Mouse (Mus musculus) heart, embryonic 13.5 days (tissue): Measurements from ENCODE around the gene Hmgb2. TPM values are rescaled to one million over a fixed set of nuclear protein-coding genes. Genes with fewer than 3 reads are reported as not detected.

Source experiments
- ATAC-seq: fragments of 200-750 bp; cut with Nextera tagmentation; 2 replicates; pipeline ENCODE4 v1.8.0; 2017; ENCODE audit warnings: moderate TSS enrichment; ENCODE audit not compliant: insufficient number of reproducible peaks, low FRiP score, low TSS enrichment; ENCODE audit errors: extremely low read depth
- H3K27ac ChIP-seq: fragments of 300-500 bp; sonication (generic); replicated peaks from 2 replicates; pipeline ENCODE4 v1.5.1; 2015; ENCODE audit warnings: moderate library complexity, mild to moderate bottlenecking, inconsistent platforms
- H3K27me3 ChIP-seq: fragments of 300-500 bp; sonication (generic); replicated peaks from 2 replicates; pipeline ENCODE4 v1.6.1; 2015; ENCODE audit warnings: mild to moderate bottlenecking, inconsistent platforms
- H3K36me3 ChIP-seq: fragments of 300-500 bp; sonication (generic); 2 replicates; pipeline ENCODE4 v1.6.1; 2015; ENCODE audit warnings: mild to moderate bottlenecking, inconsistent platforms
- H3K4me1 ChIP-seq: fragments of 300-500 bp; sonication (generic); 2 replicates; pipeline ENCODE4 v1.6.1; 2015; ENCODE audit warnings: inconsistent platforms
- H3K4me2 ChIP-seq: fragments of 300-500 bp; sonication (generic); 2 replicates; pipeline ENCODE4 v1.6.1; 2015; ENCODE audit warnings: inconsistent platforms, mild to moderate bottlenecking, moderate library complexity
- H3K4me3 ChIP-seq: fragments of 300-500 bp; sonication (generic); 2 replicates; pipeline ENCODE4 v1.5.1; 2015; ENCODE audit warnings: moderate library complexity, mild to moderate bottlenecking, inconsistent platforms
- H3K9ac ChIP-seq: fragments of 300-500 bp; sonication (generic); 2 replicates; pipeline ENCODE4 v1.6.1; 2015; ENCODE audit warnings: inconsistent platforms, mild to moderate bottlenecking, moderate library complexity
- H3K9me3 ChIP-seq: fragments of 300-500 bp; sonication (generic); 2 replicates; pipeline ENCODE4 v1.6.1; 2016; ENCODE audit warnings: inconsistent platforms
- WGBS: fragments of 180-500 bp; shearing (Covaris S2); methylation state at CpG from one replicate; pipeline ENCODE4 v1.1.7; 2015; ENCODE audit warnings: mixed read lengths; 5-methylcytosine and 5-hydroxymethylcytosine counted together
- polyA plus RNA-seq: library from polyadenylated mRNA; unstranded; fragments of >200 nt; fragmentation: Nextera tagmentation; extraction: Ambion mirVana; gene quantifications from 2 replicates; pipeline ENCODE4 v1.2.1, GENCODE M21; 2015

Hmgb2 gene
- polyA plus RNA-seq: 221 and 261 TPM in 2 replicates

- peak within 1 kb of the TSS; percentile 100 for H3K9ac ChIP-seq
- H3K9me3 ChIP-seq: no peaks in the 10 kb centered on the region
- peak within 1 kb of the TSS; percentile 96 for H3K4me3 ChIP-seq
- peaks cover 29% of the 10 kb centered on the region for H3K36me3 ChIP-seq
- H3K4me1 ChIP-seq: peaks cover 18% of the 10 kb centered on the region
- peak; percentile 100 for ATAC-seq
- WGBS: 2% methylated on average over 63 of the region's 63 CpGs
- H3K27ac ChIP-seq: peak within 1 kb of the TSS; percentile 100
- no peaks in the 10 kb centered on the region for H3K27me3 ChIP-seq
- peak within 1 kb of the TSS; percentile 97 for H3K4me2 ChIP-seq
Observed at GRCm38 (mm10) chr8:57511316-57512118, at the start of gene Hmgb2. Hmgb2 (plus strand) TSS chr8:57511907.

GRCm38 (mm10) chr8:57462839-57463238 lies 48.9 kb upstream of the Hmgb2 start:
- ATAC-seq: no peak
- H3K4me2 ChIP-seq: no peak overlapping the region
- no peak overlapping the region for H3K9ac ChIP-seq
- 38% methylated on average over 1 of the region's 1 CpGs for WGBS
- H3K9me3 ChIP-seq: no peaks in the 10 kb centered on the region
- H3K36me3 ChIP-seq: no peaks in the 10 kb centered on the region
- no peaks in the 10 kb centered on the region for H3K27me3 ChIP-seq
- H3K27ac ChIP-seq: no peak overlapping the region
- peaks cover 6% of the 10 kb centered on the region for H3K4me1 ChIP-seq
- H3K4me3 ChIP-seq: no peak overlapping the region

- 78% methylated on average over 3 of the region's 3 CpGs for WGBS
- Histone ChIP-seq H3K4me1 (peaks cover 12% of the 10 kb centered on the region), H3K4me2 (no peak overlapping the region), H3K4me3 (no peak overlapping the region), H3K36me3 (no peaks in the 10 kb centered on the region), H3K9ac (no peak overlapping the region), H3K27me3 (no peaks in the 10 kb centered on the region), H3K27ac (no peak overlapping the region), H3K9me3 (no peaks in the 10 kb centered on the region)
- ATAC-seq: no peak
Observed at GRCm38 (mm10) chr8:57463757-57464156, 48.0 kb upstream of the Hmgb2 start.

- H3K4me3 ChIP-seq: no peak overlapping the region
- peak overlapping the region; percentile 84 for H3K27ac ChIP-seq
- H3K4me1 ChIP-seq: peaks cover 25% of the 10 kb centered on the region
- no peaks in the 10 kb centered on the region for H3K27me3 ChIP-seq
- H3K9ac ChIP-seq: no peak overlapping the region
- WGBS: 9% methylated on average over 5 of the region's 5 CpGs
- no peaks in the 10 kb centered on the region for H3K9me3 ChIP-seq
- H3K36me3 ChIP-seq: no peaks in the 10 kb centered on the region
- H3K4me2 ChIP-seq: no peak overlapping the region
- ATAC-seq: peak; percentile 88
Observed at GRCm38 (mm10) chr8:57468624-57469023, 43.1 kb upstream of the Hmgb2 start.

- no peak overlapping the region for H3K9ac ChIP-seq
- no peaks in the 10 kb centered on the region for H3K36me3 ChIP-seq
Observed at GRCm38 (mm10) chr8:57470863-57471262, 40.8 kb upstream of the Hmgb2 start.

GRCm38 (mm10) chr8:57473751-57474150 lies 38.0 kb upstream of the Hmgb2 start:
- Histone ChIP-seq H3K27ac (no peak overlapping the region), H3K36me3 (no peaks in the 10 kb centered on the region), H3K4me3 (no peak overlapping the region), H3K4me1 (peaks cover 30% of the 10 kb centered on the region), H3K27me3 (no peaks in the 10 kb centered on the region), H3K9ac (no peak overlapping the region), H3K4me2 (no peak overlapping the region), H3K9me3 (no peaks in the 10 kb centered on the region)
- WGBS: 65% methylated on average over 6 of the region's 6 CpGs
- no peak for ATAC-seq

More at GRCm38 (mm10) chr8:57470863-57471262, 40.8 kb upstream of the Hmgb2 start:
- no peak for ATAC-seq
- Histone ChIP-seq H3K4me2 (no peak overlapping the region), H3K27me3 (no peaks in the 10 kb centered on the region), H3K27ac (0 out of 2 replicates have a peak overlapping the region, but pooled peaks have one; percentile 6), H3K4me1 (peaks cover 25% of the 10 kb centered on the region), H3K4me3 (no peak overlapping the region), H3K9me3 (no peaks in the 10 kb centered on the region)
- 94% methylated on average over 5 of the region's 5 CpGs for WGBS

- 41% methylated on average over 3 of the region's 3 CpGs for WGBS
- Histone ChIP-seq H3K9me3 (no peaks in the 10 kb centered on the region), H3K9ac (no peak overlapping the region), H3K4me3 (no peak overlapping the region), H3K27me3 (no peaks in the 10 kb centered on the region), H3K4me2 (no peak overlapping the region), H3K27ac (peak overlapping the region; percentile 32; the same call in 1 of the 2 replicates), H3K4me1 (peaks cover 18% of the 10 kb centered on the region), H3K36me3 (peaks cover 20% of the 10 kb centered on the region)
- no peak for ATAC-seq
Observed at GRCm38 (mm10) chr8:57478406-57478805, 33.3 kb upstream of the Hmgb2 start.

GRCm38 (mm10) chr8:57479700-57480099 lies 32.0 kb upstream of the Hmgb2 start:
- Histone ChIP-seq H3K9me3 (no peaks in the 10 kb centered on the region), H3K27me3 (no peaks in the 10 kb centered on the region), H3K4me3 (no peak overlapping the region), H3K36me3 (peaks cover 23% of the 10 kb centered on the region), H3K4me2 (no peak overlapping the region), H3K4me1 (peaks cover 18% of the 10 kb centered on the region), H3K27ac (no peak overlapping the region), H3K9ac (no peak overlapping the region)
- ATAC-seq: no peak
- 88% methylated on average over 8 of the region's 8 CpGs for WGBS

GRCm38 (mm10) chr8:57480606-57481005 lies 31.1 kb upstream of the Hmgb2 start:
- H3K36me3 ChIP-seq: peaks cover 26% of the 10 kb centered on the region
- no peak for ATAC-seq
- H3K4me1 ChIP-seq: peaks cover 24% of the 10 kb centered on the region
- H3K4me2 ChIP-seq: no peak overlapping the region
- WGBS: 83% methylated on average over 4 of the region's 4 CpGs
- H3K27me3 ChIP-seq: no peaks in the 10 kb centered on the region
- no peak overlapping the region for H3K4me3 ChIP-seq
- H3K27ac ChIP-seq: no peak overlapping the region
- H3K9me3 ChIP-seq: no peaks in the 10 kb centered on the region
- no peak overlapping the region for H3K9ac ChIP-seq

GRCm38 (mm10) chr8:57486491-57487440 lies 24.9 kb upstream of the Hmgb2 start:
- peak overlapping the region; percentile 85 for H3K4me2 ChIP-seq
- peaks cover 18% of the 10 kb centered on the region for H3K36me3 ChIP-seq
- H3K9ac ChIP-seq: peak overlapping the region; percentile 98
- peaks cover 18% of the 10 kb centered on the region for H3K4me1 ChIP-seq
- no peaks in the 10 kb centered on the region for H3K9me3 ChIP-seq
- no peaks in the 10 kb centered on the region for H3K27me3 ChIP-seq
- peak overlapping the region; percentile 97 for H3K27ac ChIP-seq
- peak; percentile 45 for ATAC-seq
- WGBS: under 1% methylated on average over 54 of the region's 54 CpGs
- H3K4me3 ChIP-seq: peak overlapping the region; percentile 93
